Mouse (Mus musculus): ENCODE results near the gene Mettl16.
A peak's percentile ranks its signal among the peaks of the same experiment; 100 is the strongest.

Gene Mettl16

DNA sequence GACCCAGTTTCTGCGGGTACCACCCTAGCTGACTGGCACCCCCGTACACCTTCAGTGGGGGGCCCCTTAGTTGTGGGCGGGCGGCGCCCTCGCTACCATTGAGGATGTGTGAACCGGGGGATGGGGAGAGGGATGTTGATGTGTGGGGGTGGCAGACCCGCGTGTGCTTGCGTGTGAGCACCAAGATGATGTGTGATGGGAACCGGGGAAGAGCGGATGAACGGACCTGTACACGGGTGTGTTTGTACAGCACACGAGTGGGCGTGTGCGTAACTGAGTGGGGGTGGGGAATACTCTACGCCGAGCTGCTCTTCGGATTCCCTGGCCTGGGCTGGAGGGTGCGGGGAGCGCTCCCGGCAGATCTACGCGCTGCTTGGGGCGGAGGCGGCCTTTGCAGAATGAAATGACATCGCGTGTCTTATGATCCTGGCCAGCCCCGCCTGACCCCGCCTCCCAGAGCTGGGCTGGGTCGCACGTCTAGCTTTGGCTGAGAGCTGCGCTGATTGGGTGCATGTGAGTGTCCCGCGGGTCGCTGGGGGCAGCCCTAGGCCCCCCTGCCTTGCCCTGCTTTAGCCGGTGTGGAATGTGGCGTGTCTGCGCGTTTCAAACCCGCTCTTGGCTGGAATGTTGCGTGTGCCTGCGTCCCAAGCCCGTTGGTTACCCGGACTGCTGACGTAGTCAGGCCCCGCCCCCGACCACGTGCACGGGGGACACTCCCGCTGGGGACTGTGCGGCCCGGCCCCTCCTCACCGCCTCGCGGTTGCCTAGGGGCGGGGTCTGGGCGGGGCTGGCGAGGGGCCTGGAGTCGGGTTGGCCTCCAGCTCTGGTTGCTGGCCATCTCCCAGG is 61.2 kb downstream of the Mettl16 start:
- DNase-seq (ENCODE audit: low spot score in 2 of 2) = peak; percentile 99

DNA sequence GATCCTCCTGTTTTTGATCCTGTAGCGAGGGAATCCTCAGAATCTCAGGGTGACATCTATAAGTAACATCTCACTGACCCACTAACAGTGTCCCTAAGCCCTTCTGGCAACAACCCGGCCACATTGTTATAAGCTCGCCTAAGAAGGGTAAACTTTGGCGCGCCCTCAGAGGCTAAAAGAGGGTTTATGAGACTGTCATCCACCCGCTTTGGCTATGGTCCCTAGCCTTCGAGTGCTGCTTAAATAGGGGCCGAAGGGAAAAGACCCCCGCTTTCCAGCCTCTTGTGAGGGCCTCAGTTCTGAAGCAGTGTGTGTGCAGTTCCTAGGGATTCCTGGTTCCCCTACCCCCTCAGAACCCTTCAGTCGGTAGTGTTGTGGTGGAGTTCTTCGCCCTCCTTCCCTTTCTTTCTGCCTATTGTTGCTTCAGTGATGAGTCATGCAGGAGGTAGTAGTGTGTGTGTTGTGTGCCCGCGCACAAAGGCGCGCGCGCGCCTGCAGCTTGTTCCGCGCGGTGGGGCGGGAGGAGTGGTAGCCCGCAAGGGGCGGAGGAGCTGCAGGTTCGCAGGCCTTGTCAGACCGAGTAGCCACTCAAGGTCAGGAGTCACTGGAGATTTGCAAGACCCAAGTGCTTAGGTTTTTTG is 62.0 kb downstream of the Mettl16 start:
- DNase-seq (ENCODE audit: low spot score in 2 of 2) = peak; percentile 57 to 63

DNA sequence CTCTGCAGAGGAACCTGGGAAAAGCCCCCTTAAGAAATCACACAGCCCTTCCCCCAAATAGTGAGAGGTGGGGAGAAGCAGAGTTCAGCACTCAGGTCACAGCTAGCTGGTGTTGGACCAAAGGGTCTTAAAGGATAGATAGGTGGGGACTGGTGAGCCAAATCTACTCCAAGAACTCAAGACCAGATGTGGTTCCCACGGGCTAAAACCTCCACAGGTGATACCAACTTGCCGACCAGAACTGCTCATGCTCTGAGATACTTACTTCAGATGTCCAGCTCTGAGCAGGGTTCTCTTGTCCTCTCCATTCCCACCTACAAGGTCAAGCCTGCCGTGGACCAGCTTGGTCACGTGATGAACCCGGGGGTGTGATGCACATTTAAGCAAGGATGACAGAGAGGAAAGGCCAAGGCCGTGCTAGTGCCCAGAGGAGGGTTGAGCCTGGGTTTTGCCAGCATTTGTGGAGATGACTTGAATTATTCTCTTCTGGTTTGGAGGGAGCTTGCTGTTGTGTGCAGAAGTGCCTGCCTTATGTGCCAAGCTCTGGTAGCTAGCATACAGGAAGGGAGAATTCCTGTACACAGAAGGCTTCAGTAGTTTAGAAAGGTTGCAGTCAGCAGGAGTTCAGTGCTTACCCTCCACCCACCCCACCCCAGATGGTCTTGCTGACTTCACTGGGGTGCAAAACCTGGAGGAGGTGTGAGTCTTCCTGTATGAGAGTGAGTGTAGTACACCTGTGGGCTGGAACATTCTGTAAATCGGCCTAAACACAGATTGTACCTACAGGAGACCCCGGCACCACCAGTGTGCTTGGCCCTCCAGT is 63.1 kb downstream of the Mettl16 start:
- DNase-seq (ENCODE audit: low spot score in 2 of 2) = no peak

DNA sequence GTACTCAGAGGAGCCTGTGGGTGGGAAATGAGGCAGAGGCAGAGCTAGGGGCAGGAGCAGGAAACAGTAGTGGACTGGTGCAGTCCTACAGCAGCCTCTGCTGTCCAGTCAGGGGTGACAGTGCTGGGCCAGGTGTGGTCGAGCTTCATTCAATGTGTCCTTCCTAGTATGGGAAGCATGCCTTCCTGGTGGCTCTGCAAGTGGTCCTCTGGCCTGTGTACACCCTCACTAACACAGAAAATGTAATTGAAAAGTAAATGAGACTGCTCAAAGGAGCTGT is 63.7 kb downstream of the Mettl16 start:
- DNase-seq (ENCODE audit: low spot score in 2 of 2) = no peak

DNA sequence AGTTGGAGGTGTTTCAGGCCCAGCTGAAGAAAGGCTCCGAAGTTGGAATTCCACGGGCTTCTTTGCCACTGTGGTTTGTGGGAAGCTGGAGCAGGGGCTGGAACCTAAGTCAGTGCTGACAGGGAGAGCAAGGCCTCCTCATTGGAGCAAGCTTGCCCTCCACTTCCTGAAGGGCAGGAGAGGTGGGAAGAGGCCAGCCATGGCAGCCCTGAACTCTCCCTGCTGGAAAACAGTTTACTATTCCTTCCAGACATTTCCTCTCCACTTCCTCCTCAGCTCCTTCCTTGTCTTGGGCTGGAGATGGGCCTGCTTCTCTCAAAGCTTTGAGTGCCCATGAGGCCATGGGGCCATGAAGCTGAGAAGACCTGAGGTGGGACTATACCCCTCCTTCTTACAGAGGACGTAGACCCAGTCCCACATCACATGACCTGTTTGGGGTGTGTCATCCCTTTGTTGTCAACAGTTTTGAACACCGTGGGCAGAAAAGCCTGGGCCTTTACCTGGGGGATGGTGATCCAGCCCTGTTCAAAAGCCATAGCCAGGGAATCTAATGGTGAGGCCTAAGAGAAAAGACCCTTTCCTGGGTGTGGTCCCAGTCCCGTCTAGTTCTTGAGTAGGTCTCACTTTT is 64.1 kb downstream of the Mettl16 start:
- DNase-seq (ENCODE audit: low spot score in 2 of 2) = no peak

DNA sequence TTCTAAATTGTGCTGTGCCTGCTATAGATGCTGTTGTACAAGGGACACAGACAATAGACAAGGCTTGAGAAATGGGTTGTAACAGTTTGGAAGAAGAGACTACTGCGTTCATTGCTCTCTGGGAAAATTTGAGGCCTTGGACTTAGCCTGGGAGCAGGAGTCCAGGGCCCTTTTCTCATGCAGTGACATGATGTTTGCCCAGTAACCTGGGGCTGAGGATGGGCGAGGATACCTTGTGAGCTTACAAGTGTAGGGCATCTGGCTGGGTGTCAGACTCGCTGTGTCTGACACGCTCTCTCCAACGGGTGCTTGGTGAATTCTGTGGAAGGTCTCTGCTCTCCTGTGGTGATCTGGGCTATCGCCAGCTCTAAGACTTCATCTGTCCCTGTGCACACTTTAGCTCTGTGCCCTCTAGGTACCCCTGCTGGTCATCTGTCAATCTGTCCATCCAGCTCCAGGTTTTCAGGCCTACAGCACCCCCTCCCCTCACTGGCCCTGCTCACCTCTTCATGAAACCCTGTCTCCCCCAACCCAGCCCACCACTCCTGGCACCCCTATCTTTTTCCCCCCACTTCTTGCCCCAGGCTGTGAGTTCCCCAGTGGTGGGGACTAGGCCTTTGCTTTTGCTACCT is 65.1 kb downstream of the Mettl16 start:
- no peak for DNase-seq (ENCODE audit: low spot score in 2 of 2)

DNA sequence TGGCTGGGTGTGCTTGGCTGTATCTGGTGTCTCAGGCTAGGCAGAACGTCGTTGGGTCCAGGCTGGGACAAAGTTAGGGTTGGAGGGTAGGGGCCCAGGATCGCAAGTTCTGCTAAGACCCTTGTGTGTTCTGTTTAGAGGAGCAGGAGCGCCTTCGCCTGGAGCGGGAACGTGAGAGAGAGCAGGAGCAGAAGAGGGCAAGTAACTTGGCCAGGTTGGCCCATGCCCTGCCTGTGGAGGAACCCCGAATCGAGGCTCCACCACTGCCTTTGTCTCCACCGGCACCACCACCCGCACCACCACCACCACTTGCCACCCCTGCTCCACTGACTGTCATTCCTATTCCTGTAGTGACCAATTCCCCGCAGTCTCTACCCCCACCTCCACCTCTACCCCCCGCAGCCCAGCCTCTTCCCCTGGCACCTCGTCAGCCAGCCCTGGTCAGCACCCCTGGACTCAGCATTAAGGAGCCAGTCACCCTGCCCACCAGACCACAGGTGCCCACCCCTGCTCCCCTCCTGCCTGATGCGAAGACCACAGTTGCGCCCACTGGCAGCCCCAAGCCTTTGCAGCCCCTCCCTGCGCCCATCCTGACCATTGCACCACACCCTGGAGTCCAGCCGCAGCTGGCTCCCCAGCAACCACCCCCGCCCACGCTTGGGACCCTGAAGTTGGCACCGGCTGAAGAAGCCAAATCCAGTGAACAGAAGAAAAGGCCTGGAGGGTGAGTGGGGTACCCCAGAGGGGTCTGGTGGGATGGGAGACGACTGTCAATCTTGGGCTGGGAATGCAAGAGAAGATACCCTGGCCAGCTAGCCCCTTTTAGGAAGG is 65.8 kb downstream of the Mettl16 start:
- no peak for DNase-seq (ENCODE audit: low spot score in 2 of 2)

DNA sequence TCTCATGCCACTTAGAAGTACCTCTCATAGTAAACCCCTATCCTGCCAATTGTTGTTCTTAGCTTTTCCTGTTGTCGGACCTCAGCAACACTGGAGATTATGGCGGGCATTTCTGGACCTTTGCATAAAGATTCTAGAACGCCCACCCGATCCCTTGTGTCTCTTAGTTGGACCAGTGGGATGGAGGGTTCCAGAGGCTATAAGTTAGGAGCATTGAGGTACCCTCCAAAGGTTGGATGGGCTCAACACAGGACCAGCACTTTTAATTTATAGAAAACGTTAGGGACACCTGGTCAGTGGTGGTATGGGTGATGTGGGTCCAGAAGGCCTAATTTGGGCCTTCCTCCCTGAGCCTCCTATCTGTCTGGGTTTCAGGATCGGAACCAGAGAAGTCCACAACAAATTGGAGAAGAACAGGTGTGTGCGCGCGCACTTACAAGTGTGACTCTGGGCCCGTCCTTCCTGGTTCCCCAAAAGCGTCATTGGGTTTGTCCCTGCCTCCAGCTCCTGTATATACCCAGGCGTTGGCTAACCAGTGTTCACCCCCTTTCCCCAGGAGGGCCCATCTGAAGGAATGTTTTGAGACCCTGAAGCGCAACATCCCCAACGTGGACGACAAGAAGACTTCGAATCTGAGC is 66.5 kb downstream of the Mettl16 start:
- no peak for DNase-seq (ENCODE audit: low spot score in 2 of 2)

DNA sequence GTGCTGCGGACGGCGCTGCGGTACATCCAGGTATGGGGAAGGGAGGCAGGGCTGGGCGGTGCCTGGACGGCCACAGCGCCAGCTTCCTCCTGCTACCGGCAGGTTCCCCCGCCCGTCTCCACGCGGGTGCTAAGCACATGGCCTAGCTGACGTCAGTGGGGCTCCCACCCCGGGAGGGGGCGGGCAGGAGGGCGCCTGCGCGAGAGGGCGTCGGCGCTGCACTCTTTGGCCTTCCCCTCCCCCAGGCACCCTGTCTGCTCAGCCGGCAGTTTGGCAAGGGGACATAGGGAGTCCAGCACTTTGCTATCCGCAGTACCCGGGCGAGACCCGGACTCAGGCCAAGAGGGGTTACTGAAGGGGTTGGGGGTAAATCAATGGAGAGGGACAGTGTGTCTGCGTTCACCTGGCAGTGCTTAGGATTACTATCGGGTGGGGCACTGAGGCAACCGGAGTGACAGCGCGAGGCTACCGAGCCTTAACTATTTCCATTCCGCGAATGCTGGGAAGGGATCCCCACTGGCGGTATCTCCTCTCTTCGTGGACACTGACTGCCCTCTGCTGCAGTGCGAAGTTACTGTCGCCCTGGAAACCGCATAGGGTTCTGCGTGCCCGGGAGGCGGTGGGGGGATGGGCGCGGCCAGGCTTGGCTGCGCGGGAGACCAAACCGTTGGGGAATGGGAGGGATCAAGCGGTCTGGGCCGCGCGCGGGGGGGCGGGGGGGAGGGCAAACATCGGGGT is 67.2 kb downstream of the Mettl16 start:
- peak; percentile 94 to 96 for DNase-seq (ENCODE audit: low spot score in 2 of 2)

DNA sequence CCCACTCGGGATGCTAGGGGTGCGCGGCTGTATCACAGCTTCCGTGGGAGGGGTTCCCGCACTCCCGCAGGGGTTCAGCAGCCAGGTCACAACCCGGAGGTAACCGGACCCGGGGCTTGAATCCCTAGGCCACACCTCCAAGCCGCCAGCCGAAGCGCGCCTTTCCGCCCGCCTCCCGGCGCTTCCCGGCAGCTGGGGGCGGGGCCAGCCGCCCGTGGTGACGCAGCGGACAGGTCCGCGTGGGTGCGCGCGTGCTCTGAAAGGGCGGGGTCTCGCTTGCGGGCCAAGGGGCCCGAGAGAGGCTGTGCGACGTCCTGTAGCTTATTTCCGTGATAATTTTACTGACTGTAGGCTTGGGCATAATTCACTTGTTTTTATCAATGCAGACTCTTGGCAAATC is 67.8 kb downstream of the Mettl16 start:
- DNase-seq (ENCODE audit: low spot score in 2 of 2) = peak; percentile 88 to 90

DNA sequence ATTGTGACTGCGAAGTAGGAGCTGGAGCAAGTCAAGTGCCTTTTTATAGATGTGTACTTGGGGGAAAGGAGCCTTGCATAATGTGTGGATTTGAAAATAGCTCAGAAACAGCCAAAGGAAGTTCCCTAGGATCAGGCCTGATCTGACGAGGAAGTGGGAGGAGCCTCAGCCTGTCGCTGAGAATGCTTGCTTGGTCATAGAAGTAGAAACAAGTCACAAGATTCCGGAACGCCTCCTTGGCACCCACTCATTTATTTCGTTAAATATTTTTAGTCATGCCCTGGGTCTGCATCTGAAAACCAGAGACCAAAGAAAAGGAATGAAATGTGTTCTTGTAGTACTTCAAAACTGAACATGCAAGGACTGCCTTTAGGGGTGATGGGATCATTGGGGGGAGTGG is 68.3 kb downstream of the Mettl16 start:
- no peak for DNase-seq (ENCODE audit: low spot score in 2 of 2)

DNA sequence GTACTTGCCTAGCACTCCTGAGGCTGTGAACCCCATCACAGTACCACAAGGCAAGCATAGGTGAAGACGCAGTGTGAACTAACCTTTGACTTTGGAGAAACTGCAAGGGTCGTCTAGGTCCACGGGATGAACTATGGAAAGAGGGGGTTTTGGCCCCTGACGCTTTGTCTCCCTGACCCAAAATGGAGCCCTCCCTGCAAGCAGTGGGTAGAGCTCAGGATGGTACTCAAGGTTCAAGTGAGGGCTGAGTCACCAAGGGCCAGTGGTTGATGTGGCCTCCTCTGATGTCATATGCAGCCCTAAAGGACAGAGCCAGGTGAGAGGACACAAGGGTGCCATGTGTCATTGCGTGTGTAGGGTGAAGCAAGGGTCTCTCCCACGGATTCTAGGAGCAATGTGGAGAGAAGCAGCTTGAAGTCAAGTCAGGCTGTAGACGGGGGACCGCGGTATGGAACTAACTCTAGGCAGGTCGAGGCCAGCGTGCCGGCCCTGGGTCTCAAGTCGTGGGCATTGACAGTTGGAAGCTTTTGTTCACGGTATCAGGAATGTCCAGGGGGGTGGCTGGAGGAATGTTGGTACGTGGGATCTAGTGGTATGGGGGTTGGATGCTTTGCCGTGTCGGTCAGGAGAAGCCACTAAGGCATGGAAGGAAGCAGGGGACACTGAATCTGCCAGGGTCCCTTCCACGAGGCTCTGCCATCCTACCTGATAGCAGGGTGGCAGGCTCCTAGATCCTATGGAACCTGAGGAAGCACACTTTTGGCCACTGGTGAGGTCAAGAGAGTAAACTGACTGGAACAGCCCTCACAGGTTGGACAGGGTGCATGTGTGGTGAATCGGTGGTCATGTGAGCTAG is 69.5 kb downstream of the Mettl16 start:
- no peak for DNase-seq (ENCODE audit: low spot score in 2 of 2)

DNA sequence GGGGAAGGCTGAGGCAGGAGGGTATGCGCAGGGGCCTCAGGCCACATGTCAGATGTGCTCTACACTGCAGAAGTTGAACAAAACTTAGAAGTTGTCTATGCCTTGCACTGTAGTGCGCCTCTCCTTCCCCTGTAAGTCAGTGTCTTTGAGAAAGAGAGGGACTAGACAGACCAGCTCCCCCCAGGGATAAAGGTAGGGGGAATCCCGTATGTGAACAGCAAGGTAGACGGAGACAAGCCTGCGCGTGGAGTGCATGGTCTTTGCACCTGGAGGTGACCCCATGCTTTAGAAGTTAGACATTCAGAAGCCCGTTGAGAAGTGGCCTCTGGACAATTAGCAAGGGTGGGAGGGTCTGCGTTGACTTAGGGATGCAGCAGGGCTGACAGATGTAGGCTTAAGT is 70.1 kb downstream of the Mettl16 start:
- no peak for DNase-seq (ENCODE audit: low spot score in 2 of 2)

DNA sequence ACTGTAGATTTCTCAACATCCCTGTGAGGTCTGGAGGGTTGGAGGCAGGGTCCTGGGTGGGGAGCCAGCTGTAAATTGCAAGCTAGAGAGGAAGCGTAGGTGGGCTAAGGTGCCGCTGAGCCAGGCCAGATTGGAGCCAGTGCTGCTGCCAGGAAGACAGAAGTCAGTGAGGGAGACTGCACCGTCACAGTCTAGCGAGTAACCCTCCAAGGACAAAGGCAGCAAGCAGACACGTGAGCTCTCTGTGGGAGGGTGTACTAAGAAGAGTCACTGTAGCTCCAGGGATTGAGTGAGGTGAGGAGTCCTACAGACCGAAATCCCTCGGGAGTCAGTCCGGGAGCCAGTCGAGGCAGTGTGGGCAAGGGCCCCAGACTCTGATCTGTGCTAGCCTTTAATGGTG is 70.7 kb downstream of the Mettl16 start:
- no peak for DNase-seq (ENCODE audit: low spot score in 2 of 2)

DNA sequence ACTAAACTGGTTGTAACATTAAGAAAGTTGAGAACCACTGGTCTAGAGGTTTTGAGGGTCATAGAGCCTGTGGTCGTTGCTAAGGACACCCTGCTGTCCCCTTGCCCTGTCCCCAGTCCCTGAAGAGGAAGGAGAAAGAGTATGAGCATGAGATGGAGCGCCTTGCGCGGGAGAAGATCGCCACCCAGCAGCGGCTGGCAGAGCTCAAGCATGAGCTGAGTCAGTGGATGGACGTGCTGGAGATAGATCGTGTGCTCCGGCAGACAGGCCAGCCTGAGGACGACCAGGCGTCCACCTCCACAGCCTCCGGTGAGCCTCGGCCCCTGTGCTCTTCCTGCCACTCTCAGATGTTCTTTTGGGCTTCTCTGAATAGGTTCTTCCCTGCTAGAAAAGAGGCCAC is 71.4 kb downstream of the Mettl16 start:
- DNase-seq (ENCODE audit: low spot score in 2 of 2) = no peak

DNA sequence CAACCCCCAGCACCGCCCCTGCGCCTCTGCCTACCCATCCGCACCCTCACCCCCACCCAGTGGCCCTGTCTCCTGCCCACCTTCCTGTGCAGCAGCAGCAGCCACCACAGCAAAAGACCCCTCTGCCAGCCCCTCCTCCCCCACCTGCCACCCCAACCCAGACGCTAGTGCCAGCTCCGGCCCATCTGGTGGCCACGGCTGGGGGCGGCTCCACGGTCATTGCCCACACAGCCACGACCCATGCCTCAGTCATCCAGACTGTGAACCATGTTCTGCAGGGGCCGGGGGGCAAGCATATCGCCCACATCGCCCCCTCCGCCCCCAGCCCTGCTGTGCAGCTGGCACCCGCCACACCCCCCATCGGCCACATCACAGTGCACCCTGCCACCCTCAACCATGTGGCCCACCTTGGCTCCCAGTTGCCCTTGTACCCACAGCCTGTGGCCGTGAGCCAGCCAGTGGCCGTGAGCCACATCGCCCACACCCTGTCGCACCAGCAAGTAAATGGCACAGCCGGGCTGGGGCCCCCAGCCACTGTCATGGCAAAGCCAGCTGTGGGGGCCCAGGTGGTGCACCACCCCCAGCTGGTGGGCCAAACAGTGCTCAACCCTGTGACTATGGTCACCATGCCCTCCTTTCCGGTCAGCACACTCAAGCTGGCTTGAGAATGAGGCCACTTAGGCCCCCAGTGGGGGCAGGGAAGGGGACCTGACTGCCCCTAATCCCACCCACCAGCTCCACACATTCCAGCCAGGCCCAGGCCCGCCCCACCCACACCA is 72.2 kb downstream of the Mettl16 start:
- DNase-seq (ENCODE audit: low spot score in 2 of 2) = no peak

DNA sequence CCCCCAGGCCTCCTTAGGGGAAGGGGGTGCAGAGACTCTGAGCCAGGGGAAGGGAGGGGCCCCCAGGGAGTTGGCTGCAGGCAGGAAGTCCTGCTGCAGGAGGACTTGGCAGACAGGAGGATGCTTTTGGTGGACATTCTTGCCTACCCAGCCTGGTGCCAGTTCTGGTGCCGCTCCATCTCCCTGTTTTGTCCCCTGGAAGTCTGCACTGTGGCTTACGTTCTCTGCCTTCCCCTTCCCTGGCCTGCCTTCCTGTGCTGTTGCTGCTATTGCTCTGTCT is 72.7 kb downstream of the Mettl16 start:
- no peak for DNase-seq (ENCODE audit: low spot score in 2 of 2)

DNA sequence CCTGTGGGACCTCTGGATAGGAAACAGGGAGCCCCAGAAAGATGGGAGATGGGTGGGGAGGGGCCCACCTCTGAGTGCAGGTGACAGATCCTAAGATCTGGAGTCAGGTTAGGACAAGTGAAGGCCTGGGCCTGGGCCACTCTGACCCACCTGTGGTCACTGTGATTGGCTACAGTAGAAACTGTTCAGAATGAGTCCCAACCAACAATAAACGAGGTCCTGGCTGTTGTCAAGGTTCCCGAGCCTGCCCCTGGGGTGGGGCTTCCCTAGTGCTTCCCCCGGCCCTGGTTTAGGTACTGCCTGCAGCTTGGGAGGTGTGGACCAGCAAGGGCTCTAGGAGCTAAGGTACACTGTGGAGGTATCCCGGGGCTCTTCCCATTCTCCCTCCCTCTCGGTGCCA is 73.1 kb downstream of the Mettl16 start:
- no peak for DNase-seq (ENCODE audit: low spot score in 2 of 2)
